Mouse (Mus musculus) liver, postnatal 0 days (tissue): ENCODE measurements around the gene Adamts17.

Source experiments
- CTCF ChIP-seq: sonication (generic); IDR thresholded peaks from 2 replicates; pipeline ENCODE4 v1.5.1; 2016; ENCODE audit warnings: antibody characterized with exemption, low read depth
- EP300 ChIP-seq: IDR thresholded peaks from 2 replicates; pipeline ENCODE4 v1.6.1; 2016; ENCODE audit warnings: antibody characterized with exemption, low read depth, mild to moderate bottlenecking

DNA sequence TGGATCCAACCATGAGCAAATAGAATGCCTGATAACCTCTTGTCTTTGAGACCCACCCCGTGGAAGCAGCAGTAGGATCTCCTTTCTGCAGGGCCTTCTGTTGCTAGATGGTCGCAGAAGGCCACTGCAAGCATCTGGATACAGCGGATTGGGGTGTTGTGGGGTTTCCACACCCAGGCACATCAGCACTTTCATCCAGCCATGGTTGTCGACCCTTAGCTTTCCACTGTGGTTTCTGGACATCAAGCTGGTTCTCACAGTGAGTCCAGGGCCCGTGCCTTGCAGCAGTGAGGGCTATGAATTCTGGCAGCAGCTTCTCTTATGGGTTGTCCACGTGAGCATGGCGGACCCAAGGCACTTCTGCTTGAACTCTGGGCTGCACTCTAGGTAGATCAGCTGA, 118.2 kb downstream of the Adamts17 start:
- TF ChIP-seq CTCF (no peak), EP300 (no peak)
